Mouse (Mus musculus): Measurements from ENCODE around the gene Myom1. TPM values are rescaled to one million over a fixed set of nuclear protein-coding genes. Genes with fewer than 3 reads are reported as not detected.

The Myom1 gene
- total RNA-seq, 2 experiments from 2014 or later, result 1.9 to 3.3 TPM

DNA sequence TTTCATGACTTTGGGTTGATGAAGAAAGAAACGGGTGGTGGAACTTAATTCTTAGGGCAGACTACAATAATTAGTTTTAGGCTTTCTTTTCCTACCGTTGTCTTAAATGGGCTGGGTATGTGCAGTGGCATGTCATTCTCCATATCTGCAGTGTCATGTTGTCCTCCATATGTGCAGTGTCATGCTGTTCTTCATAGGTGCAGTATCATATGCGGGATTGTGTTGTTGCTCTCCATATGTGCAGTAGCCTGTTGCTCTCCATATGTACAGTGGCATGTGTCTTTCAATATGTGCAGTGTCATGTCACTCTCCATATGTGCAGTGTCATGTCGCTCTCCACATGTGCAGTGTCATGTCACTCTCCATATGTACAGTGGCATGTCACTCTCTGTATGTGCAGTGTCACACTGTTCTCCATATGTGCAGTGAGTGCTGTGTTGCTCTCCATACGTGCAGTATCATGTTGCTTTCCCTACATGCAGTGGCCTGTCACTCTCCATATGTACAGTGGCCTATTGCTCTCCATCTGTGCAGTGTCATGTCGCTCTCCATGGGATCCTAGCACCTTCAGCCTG lies 50.8 kb downstream of the Myom1 start:
- no peak for DNase-seq (ENCODE audit: extremely low spot score in 1 of 2, low spot score in 1 of 2)

DNA sequence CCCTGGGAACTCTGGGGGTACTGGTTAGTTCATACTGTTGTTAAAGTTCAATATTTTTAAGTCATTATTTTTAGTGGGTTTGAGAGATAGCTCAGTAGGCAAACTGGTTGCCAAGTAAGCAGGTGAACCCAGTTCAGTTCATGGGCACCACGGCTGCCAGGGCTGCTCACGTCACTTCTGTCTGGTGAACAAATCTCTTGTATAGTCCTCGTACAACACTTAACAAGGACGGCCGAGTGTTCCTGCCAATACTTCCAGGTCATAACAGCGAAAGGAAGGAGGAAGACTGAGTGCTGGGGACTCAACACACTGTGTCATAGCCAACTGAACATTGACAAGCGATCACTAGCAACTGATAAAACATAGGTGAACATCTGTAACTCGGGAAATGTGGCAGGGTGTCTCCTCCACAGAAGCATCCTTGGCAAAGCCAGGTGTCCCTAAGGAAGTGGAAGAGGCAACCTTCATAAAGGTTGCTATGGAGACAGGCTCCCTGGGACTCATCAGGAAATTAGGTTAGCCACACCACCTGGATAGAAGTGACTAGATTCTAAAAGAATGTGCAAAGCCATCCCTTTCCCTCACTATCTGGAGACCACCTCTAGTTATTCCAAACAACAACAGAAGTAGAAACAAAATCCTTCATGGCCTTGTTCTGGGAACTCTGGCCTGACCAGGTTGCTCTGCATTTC lies 52.9 kb downstream of the Myom1 start:
- DNase-seq (ENCODE audit: extremely low spot score in 1 of 2, low spot score in 1 of 2), result no peak

DNA sequence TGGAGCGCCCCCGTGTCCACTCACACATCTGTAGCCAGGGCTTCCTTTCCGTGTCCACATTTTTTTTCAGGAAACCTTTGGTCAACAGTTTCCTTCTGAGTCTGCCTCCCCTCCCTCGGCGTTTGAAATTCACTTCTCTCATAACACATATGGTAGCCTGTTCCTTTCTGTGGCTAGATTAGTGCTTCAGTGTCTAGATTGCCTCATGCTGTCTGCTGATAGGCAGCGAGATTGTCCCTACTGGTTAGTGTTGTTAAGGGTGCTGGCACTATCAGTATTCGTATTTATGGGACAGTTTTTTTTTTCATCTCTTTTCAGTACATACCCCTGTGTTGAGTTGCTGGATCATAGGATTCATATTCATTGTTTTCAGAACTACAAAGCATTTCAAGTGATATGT lies 54.0 kb downstream of the Myom1 start:
- no peak for DNase-seq (ENCODE audit: extremely low spot score in 1 of 2, low spot score in 1 of 2)

DNA sequence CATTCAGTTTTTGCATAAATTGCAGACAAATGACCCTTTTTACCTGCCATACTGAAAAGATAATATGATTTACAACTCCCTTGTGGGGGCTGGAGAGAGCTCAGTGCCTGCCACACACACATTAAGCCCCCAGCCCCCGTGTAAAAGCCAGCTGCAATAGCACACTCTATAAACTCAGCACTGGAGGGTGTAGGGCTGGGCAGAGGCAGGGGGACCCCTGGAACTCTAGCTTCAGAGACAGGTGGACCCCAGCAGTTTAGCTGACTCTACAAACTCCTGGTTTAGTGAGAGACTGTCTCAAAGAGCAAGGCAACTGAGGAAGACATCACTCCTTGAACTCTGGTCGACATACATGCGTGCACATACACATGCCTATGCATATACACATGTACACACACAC lies 55.3 kb downstream of the Myom1 start:
- no peak for DNase-seq (ENCODE audit: extremely low spot score in 1 of 2, low spot score in 1 of 2)

DNA sequence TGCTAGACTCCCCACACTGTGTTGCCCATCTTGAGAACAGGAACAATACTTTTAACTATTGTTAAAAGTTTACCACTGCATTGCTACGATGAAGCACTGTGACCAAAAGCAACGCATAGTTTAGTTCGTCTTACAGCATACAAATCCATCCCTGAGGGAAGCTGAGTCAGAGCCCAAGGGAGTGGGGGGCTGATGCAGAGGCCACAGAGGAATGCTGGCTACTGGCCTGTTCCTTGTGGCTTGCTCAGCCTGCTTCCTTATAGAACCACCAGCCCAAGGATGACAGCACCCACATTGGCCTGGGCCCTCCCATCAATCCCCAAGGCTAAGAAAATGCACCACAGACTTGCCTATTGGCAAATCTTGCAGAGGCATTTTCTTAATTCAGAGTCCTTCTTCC lies 56.8 kb downstream of the Myom1 start:
- no peak for DNase-seq (ENCODE audit: extremely low spot score in 1 of 2, low spot score in 1 of 2)

DNA sequence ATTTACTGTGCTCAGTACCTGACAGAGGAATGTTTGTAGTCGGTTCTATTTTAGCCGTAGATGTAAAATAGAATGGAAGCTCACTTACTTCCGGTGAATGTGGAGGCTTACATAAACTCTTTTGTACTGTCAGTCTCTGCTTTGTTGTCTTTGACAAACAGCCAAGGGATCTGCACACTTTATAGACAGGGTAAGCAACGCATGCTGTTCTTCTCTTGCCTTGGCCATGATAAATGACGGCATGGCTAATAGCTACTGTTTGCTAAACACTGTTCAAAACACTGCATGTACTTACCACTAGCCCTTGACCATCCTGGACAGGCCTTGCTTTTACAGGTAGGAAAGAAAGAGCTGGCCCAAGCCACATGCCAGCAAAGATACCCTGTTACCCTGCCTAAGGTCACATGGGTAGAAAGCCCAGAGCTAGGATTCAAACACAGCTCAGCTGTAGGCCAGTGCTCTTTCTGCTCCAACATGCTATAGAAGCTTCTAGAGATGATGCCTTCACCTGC lies 59.7 kb downstream of the Myom1 start:
- no peak for DNase-seq (ENCODE audit: extremely low spot score in 1 of 2, low spot score in 1 of 2)

DNA sequence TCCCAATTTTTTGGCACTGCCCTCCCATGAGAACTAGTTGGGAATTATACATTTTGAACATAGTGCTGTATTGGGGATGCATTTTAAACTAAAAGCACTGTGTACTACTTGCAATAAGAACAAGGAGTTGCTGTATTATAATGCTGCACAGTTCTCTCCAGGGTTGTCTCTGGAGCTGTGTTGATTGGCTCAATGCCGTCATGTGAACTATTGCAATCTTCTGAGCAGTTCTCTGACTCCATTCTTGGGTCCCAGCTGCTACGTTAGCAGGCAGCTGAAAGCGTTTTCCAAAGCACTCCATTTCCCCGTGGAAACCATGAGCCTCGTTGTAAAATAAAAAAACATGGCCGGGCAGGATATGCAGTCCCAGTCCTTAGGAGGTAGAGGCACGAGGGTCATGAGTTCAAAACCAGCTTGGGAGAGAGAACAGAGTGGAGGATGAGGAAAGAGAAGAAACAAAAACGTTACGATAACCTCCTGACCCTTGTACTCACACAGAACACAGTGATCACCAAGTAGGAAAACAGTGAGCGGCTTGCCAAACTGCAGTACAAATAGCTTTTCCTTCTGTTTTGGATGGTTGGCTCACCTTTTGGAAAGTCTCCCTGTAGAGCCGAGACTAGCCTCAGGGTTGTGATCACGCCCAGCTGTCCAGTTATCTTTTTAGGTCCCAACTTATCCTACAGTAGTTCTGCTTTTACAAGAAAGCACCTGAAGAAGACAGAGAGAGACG lies 60.6 kb downstream of the Myom1 start:
- no peak for DNase-seq (ENCODE audit: extremely low spot score in 1 of 2, low spot score in 1 of 2)

DNA sequence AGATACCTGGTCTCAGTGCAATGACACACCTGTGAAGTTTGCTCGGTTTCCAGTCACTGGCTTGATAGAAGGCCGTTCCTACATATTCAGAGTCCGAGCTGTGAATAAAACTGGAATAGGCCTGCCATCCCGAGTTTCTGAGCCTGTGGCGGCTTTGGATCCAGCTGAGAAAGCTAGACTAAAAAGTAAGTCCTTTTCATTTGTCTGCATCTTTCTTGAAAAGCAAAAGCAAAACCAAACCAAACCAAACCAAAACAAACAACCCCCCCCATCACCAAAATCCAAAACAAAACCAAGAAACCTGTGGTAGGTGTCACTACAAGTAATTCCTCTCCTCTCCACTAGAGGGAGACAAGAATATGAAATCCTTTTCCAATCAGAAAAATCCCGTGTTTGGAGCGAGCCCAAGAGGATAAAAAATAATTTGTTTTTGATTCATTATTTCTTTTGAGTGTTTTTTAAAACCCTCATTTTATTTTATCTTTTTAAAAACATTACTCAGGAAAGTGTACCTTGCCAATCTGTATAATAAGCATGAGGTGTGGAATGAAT lies 62.1 kb downstream of the Myom1 start:
- DNase-seq (ENCODE audit: extremely low spot score in 1 of 2, low spot score in 1 of 2), result no peak

DNA sequence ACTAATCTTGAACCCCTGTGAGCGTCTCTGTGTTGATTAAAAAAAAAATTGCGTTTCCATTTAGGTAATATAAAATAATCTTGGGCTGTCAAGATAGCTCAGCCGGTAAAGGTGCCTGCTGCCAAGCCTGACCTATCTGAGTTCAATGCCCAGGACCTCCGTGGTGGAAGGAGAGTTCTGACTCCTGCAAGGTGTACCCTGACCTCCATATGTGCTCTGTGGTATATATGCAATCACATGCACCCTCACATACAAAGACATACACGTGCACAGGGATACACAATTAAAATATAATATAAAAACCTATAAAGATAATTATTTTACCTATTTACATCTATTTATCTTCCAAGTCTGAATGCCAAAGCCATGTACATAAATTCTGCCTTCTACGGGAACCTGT lies 62.7 kb downstream of the Myom1 start:
- DNase-seq (ENCODE audit: extremely low spot score in 1 of 2, low spot score in 1 of 2), result no peak

DNA sequence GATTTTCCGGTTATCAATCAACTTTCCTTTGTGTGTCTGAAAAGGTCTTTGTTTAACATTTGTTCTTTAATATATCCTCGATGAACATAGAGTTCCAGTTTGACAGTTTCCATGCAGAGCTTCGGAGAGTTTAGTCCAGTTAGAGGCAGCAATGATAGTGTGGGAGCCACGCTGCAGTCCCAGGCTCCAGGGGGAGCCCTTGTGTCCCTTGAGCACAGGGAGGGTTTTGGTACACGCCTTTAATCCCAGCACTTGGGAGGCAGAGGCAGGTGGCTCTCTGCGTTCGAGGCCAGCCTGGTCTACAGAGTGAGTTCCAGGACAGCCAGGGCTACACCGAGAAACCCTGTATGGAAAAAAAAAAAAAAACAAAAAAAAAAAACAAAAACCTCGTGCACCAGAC lies 66.7 kb downstream of the Myom1 start:
- DNase-seq (ENCODE audit: extremely low spot score in 1 of 2, low spot score in 1 of 2), result no peak

DNA sequence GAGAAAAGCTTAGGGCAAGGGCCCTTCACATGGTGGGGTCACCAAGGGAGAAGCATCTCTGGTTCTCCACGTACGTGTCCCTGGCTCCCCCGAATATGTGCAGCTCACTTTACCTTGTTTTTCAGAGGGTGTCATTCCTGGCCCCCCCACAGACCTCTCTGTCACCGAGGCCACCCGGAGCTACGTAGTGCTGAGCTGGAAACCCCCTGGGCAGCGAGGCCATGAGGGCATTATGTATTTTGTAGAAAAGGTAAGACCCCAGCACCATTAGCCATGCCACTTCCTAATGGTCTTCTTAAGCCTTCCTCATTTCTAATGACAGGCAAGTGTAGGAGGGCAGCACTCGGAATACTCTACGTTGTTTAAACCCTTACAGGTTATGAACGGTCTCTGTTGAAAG lies 69.5 kb downstream of the Myom1 start:
- DNase-seq (ENCODE audit: extremely low spot score in 1 of 2, low spot score in 1 of 2), result no peak

DNA sequence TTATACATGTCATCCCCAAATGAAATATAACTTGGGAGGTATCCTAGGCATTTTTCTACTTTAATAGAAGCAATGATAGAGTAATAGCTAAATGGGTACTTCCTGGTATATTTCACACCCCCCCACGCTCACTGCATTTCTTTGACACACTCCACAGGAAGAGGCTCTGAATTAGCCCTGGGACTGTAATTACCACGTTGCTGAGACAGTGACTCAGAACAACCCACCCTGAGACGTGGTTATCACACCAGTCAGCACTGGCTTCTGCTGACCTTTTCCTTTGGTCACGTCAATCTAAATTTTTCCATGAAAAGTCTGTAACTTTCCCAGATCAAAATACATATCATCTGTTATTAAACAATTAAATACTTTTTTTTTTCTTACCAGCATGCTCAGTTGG lies 72.0 kb downstream of the Myom1 start:
- no peak for DNase-seq (ENCODE audit: extremely low spot score in 1 of 2, low spot score in 1 of 2)

DNA sequence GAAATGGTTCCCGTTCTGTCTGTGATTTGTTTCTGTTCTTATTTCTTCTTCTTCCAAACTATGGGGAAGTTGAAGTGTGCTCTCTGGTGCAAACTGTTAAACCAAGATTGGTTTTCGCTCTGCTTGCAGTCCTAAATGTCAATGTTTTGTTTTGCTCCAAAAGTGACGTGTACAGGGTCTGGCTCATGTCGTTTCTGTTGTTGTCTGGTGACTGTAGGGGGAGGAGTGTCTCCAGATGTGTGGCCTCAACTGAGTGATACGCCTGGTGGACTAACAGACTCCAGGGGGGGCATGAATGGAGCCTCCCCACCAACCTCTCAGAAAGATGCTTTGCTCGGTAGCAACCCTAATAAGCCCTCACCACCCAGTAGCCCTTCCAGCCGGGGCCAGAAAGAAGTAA lies 79.6 kb downstream of the Myom1 start:
- no peak for DNase-seq (ENCODE audit: extremely low spot score in 1 of 2, low spot score in 1 of 2)

DNA sequence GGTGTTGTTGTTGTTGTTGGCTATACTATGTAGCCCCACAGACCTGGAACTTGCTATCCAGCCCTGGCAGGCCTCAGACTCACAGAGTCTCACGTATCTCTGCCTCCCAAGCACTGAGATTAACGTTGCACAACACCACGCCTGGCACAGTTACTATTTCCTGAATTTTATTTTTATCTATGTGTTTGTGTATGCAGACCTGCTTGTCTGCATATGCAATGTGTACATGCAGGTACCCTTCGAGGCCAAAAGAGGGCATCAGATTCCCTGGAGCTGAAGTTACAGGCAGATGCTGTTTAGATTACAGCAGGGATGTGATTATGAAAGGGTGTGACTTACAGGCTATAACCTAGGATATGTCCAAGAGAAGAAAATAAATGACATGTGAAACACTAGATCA lies 84.5 kb downstream of the Myom1 start:
- DNase-seq (ENCODE audit: extremely low spot score in 1 of 2, low spot score in 1 of 2), result no peak

DNA sequence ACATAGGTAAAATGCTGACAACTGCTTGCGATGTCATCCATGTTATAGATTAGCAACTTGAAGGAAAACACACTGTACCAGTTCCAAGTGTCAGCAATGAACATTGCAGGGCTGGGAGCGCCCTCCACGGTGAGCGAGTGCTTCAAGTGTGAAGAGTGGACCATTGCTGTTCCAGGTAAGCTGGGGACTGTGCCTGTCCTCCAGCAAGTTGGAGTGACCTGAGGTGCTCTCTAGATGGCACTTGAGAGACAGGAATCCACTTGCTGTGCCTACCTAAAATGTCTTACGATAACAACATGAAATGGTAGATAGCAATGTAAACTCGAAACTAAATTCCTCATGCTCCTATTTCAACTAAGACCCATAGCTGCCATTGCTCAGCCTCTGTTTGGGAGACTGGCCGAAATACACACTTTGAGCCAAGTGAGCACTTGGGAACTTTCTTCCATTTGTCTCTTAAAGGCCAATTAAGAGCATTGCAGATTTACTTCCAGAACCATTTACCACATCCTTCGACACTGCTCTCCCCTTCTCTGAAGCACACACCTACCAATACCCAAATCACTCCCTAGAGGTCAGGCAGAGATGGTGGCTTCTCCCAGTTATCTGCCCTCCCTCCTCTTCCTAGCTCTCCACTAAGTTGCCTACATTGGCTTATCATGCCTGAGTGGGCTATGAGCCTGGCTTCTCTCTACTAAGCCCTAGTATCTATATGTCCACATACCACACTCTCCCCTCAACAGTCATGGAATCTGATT lies 85.1 kb downstream of the Myom1 start:
- DNase-seq (ENCODE audit: extremely low spot score in 1 of 2, low spot score in 1 of 2), result no peak

DNA sequence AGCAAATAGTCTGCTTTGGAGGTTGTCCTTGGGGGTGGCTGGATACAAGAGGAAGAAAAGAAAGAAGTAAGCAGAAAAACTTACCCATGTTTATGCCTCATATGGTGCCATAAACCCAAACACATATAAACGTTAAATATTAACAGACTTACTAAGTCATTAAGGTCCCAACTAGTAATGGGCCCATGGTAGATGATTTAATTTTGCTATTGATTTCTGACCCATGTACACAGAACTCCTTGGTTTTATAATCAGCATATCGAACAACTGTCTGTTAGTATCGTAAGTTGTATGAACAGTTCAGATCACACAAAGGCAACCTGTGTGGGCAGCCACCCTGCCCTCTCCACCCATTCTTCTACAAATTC lies 85.7 kb downstream of the Myom1 start:
- DNase-seq (ENCODE audit: extremely low spot score in 1 of 2, low spot score in 1 of 2), result no peak

DNA sequence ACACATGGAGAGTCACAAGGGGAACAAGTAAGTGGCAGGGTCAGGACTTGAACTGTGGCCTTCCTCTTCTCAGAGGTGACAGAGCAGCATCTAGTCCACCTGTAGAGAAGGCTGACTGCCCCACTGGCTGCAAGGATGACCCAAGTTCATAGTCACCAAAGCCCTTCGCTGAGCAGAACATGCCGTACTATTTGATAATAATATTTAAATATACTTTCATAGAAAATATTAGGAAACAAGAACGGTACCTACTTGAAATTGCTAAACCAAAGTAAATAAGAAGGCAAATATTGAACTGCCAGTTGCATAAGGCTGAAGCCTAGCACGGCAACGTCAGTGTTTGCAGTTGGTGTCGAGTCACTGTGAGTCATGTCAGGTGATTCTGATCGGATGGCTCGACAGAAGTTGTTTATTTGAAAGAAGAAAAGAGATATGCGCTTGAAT lies 86.6 kb downstream of the Myom1 start:
- DNase-seq (ENCODE audit: extremely low spot score in 1 of 2, low spot score in 1 of 2), result no peak

DNA sequence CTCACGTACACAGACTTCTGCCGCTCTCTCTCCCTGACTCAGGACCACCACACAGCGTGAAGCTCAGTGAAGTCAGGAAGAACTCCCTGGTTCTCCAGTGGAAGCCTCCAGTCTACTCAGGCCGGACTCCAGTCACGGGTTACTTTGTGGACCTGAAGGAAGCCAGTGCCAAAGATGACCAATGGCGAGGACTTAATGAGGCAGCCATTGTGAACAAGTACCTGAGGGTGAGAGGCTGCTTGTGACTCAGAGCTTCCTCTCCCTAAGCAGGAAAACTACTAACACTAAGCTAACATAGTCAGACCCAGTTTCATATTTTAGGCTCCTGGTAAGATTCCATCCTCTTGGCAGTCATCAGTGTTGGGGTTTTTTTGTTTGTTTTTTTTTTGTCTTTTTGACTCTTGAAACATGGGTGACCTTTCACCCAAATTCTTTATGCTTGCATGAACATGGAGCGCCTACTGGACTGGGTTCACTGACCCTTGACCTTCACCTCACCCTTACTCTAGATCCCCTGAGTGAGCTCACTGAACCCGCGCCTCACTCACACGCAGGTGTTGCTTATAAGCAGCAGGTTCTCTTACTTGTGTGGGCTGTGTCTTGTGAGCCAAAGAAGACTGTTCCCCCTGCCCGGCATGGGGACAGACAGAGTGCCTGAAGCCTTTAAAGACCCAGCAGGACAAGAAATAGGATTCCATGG lies 87.5 kb downstream of the Myom1 start:
- no peak for DNase-seq (ENCODE audit: extremely low spot score in 1 of 2, low spot score in 1 of 2)

DNA sequence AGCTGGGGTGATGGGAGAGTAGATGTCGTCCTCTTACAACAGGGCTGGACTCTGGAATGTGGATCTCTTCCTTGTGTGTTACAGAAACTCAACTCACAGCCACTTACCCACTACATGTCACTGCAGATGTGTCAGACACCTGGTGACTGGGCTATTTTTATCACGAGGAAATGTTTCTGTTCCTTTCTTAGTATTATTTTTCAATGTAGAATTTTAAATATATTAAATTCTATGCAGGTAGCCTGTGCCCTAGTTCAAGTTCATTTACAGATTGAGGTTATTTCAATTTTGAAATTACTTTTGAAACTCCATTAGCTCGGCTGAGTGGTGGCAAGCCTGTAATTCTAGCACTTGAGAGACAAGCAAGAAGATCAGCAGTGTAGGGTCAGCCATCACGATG lies 88.6 kb downstream of the Myom1 start:
- no peak for DNase-seq (ENCODE audit: extremely low spot score in 1 of 2, low spot score in 1 of 2)

DNA sequence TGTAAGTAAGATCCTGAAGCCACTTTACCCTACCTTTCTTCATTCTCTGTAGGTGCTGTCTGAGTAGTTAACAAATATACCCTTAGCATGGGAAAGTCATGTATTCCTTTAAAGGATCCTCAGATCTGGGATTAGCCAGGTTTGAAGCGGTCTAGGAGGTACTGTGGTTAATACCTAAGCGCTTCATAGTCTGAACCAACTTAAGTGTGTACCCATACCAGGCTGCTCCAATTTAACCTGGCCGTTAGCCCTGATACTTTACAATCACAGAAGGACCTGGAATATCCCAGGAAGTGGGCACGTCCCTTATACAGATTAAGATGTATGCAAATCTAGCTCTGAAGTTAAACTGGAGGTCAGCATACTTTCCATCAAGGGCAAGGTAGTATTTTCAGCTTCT lies 89.9 kb downstream of the Myom1 start:
- no peak for DNase-seq (ENCODE audit: extremely low spot score in 1 of 2, low spot score in 1 of 2)

Data from layer of hippocampus, postnatal 25 days (tissue).